Mouse (Mus musculus): ENCODE measurements around the gene Mgat5.

- TF ChIP-seq CTCF (IDR thresholded peaks at IDR 0.05; ENCODE audit: low read depth, low read length) (no peak), POLR2A (IDR thresholded peaks at IDR 0.05; ENCODE audit: borderline replicate concordance, low read depth, low read length) (no peak)
Observed at GRCm38 (mm10) chr1:127400666-127401065, 195.9 kb downstream of the Mgat5 start.
